Mouse (Mus musculus): Measurements from ENCODE around the gene Lgals1. TPM values are rescaled to one million over a fixed set of nuclear protein-coding genes. Genes with fewer than 3 reads are reported as not detected.

Lgals1 gene
- polyA plus RNA-seq, 1 experiment from 2014 or later = 837 TPM

Small RNA genes lying within 50 kb of the gene (microRNA-seq; reads per million reads assigned to microRNA genes)
- gene Mir6955 (ENCODE audit: borderline number of aligned reads) = 1.8 reads per million

Other genes starting within 250 kb of the Lgals1 start
- not detected in 2 replicates for gene Elfn2, start 208.0 kb upstream of the Lgals1 start, polyA plus RNA-seq (2014; fragmentation: Nextera tagmentation; extraction: Ambion mirVana)
- 12.4 and 19.2 TPM in 2 replicates for gene Mfng, start 153.2 kb upstream of the Lgals1 start, polyA plus RNA-seq (2014; fragmentation: Nextera tagmentation; extraction: Ambion mirVana)
- gene Card10, start 123.7 kb upstream of the Lgals1 start, polyA plus RNA-seq (2014; fragmentation: Nextera tagmentation; extraction: Ambion mirVana) = 2.3 and 2.7 TPM in 2 replicates
- gene Cdc42ep1, start 84.1 kb upstream of the Lgals1 start, polyA plus RNA-seq (2014; fragmentation: Nextera tagmentation; extraction: Ambion mirVana) = 21.9 and 23.9 TPM in 2 replicates
- gene Lgals2, start 71.2 kb upstream of the Lgals1 start, polyA plus RNA-seq (2014; fragmentation: Nextera tagmentation; extraction: Ambion mirVana) = 6.9 and 11.4 TPM in 2 replicates
- 40.8 and 43.0 TPM in 2 replicates for gene Gga1, start 49.5 kb upstream of the Lgals1 start, polyA plus RNA-seq (2014; fragmentation: Nextera tagmentation; extraction: Ambion mirVana)
- 0.55 and 0.99 TPM in 2 replicates for gene Gm49510, start 27.1 kb upstream of the Lgals1 start, polyA plus RNA-seq (2014; fragmentation: Nextera tagmentation; extraction: Ambion mirVana)
- 69.4 and 70.3 TPM in 2 replicates for gene Sh3bp1, start 27.0 kb upstream of the Lgals1 start, polyA plus RNA-seq (2014; fragmentation: Nextera tagmentation; extraction: Ambion mirVana)
- 23.7 and 23.8 TPM in 2 replicates for gene Pdxp, start 12.8 kb upstream of the Lgals1 start, polyA plus RNA-seq (2014; fragmentation: Nextera tagmentation; extraction: Ambion mirVana)
- 69.6 and 75.3 TPM in 2 replicates for gene Nol12, start 8.2 kb downstream of the Lgals1 start, polyA plus RNA-seq (2014; fragmentation: Nextera tagmentation; extraction: Ambion mirVana)
- 46.7 and 50.7 TPM in 2 replicates for gene Triobp, start 21.0 kb downstream of the Lgals1 start, polyA plus RNA-seq (2014; fragmentation: Nextera tagmentation; extraction: Ambion mirVana)
- 124 and 138 TPM in 2 replicates for gene H1f0, start 101.7 kb downstream of the Lgals1 start, polyA plus RNA-seq (2014; fragmentation: Nextera tagmentation; extraction: Ambion mirVana)
- 0.22 and 0.34 TPM in 2 replicates for gene Galr3, start 115.2 kb downstream of the Lgals1 start, polyA plus RNA-seq (2014; fragmentation: Nextera tagmentation; extraction: Ambion mirVana)
- 57.2 and 61.5 TPM in 2 replicates for gene Ankrd54, start 136.2 kb downstream of the Lgals1 start, polyA plus RNA-seq (2014; fragmentation: Nextera tagmentation; extraction: Ambion mirVana)
- 257 and 291 TPM in 2 replicates for gene Eif3l, start 148.5 kb downstream of the Lgals1 start, polyA plus RNA-seq (2014; fragmentation: Nextera tagmentation; extraction: Ambion mirVana)
- gene Micall1, start 182.2 kb downstream of the Lgals1 start, polyA plus RNA-seq (2014; fragmentation: Nextera tagmentation; extraction: Ambion mirVana) = 4.1 and 5.7 TPM in 2 replicates
- gene Polr2f, start 214.3 kb downstream of the Lgals1 start, polyA plus RNA-seq (2014; fragmentation: Nextera tagmentation; extraction: Ambion mirVana) = 432 and 463 TPM in 2 replicates
- gene 1700088E04Rik, start 214.5 kb downstream of the Lgals1 start, polyA plus RNA-seq (2014; fragmentation: Nextera tagmentation; extraction: Ambion mirVana) = 1.8 and 2.2 TPM in 2 replicates
- gene Sox10, start 238.5 kb downstream of the Lgals1 start, polyA plus RNA-seq (2014; fragmentation: Nextera tagmentation; extraction: Ambion mirVana) = 0.81 and 0.84 TPM in 2 replicates

Measured in liver, embryonic 11.5 days (tissue).